Mouse (Mus musculus) gastrocnemius, postnatal 4 days (tissue): ENCODE measurements around the gene Capzb. TPM values are rescaled to one million over a fixed set of nuclear protein-coding genes. Genes with fewer than 3 reads are reported as not detected.

Experiments
- DNase-seq, 2 experiments: peaks; one replicate each; pipeline ENCODE4 v3.0.0; 2021 to 2022; ENCODE audit warnings: low spot score in 2 of 2, mixed read lengths in 2 of 2
- total RNA-seq, 2 experiments: library from RNA; stranded (reverse); gene quantifications; 2 replicates each; pipeline ENCODE4 v1.2.3; 2021

Capzb gene
- total RNA-seq, 2 experiments from 2014 or later: 445 to 463 TPM

DNA sequence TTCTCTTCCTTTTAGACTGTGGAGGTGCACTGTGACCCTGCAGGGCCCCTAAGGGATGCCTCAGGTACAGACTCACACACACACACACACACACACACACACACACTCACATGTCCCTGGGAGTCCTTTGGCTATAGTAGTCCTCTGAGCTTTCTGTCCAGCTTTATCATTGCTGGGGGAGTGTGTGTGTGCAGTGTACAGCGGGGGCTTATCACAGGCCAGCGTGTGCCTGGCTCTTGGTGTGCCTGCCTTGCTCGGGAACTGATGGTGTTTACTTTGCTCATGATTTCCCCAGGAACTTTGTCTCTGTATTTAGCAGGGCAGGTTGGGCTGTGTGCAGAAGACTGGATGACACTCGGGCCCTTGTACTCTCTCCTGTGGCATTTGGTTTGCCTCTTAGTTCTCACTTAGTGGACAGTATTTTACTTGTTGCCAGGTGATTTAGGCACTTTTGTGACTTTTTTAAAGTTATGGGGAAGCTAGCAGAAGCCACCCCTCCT is 41.1 kb downstream of the Capzb start:
- DNase-seq: no peak

DNA sequence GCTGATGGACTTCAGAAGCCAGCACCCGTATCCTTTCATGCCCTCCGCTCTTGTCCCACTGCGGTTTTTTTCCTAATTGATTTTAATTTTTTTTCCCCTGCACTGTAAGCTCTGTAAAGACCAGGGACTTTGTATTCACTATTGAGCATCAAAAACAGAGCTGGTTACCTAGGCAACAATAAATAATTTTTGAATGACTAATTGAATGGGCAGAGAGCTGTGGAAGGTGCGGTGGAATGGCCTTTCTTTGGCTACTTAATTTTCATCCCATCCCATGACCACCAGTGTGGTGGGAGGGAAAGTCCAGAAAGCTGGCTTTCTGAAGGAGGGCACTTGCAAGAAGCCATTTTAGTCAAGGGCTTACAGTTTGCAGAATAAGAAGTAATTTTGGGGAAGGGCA is 41.6 kb downstream of the Capzb start:
- no peak for DNase-seq

GRCm38 (mm10) chr4:139235556-139235955 is 42.9 kb downstream of the Capzb start:
- no peak for DNase-seq

- DNase-seq: no peak
These were observed 45.9 kb downstream of the Capzb start for GRCm38 (mm10) chr4:139238612-139239011.

DNA sequence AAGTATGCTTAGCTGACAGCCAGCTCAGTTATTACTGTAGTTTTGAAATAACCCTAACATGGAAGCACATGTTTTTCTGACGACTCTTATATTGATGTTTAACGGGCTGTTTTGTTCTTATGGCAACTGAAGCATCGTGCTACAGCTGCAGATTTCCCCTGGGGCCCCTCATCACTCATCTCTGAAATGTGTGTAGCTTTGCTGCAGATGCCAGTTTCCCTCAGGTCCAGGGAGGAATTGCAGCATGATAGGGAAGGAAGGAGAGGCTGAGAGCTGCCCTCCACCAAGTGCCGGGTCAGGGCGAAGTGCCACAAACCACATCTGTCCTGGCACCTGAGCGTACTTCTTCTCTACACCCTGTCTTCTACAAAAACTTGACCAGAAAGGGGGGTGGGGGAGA is 47.6 kb downstream of the Capzb start:
- DNase-seq: no peak

DNA sequence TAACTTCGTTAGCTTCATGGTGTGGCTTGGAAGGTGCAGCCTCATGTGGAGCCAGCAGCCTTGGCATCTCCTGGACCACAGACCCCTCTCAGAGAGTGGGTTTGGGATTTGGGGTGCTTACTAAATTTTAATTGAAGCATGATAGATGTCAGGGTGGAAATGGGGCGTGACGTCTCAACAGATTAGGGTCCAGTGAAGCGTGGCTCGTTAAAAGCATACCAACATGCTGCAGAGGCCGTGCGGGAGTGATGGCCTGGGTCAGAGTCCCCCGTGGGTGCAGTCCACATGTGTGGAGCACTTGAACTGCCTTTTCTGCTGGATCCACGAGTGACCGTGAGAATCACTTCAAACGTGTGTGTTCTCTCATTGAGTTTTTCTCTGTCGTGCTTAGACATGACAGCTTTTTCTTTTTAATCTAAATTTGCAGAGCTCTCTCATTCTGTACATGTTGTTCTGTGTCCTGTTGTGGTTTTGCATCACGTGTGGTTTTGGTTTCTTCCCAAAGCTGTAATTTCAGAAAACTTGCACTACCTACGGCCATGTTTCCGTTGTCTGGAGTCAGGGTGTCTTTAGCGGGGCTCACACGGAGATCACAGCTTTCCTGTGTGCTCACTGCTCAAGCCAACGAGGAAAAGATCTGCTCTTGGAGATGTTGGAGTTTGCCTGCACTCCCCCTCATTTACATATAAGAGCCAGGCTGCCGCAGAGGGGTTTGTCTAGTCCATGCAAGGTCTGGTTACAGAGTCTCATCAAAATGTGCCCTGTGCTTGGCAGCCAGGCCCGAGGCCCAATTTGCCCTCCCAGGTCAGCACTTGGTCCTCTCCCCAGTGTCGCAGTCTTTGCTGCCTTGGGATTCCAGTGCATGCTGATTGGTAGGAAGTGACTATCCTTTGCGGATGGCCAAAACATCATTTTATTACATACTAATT is 49.2 kb downstream of the Capzb start:
- no peak for DNase-seq

- DNase-seq: no peak
These were observed 49.9 kb downstream of the Capzb start for GRCm38 (mm10) chr4:139242607-139242955.

- DNase-seq: no peak
These were observed 51.5 kb downstream of the Capzb start for GRCm38 (mm10) chr4:139244176-139244575.

GRCm38 (mm10) chr4:139244766-139245165 is 52.1 kb downstream of the Capzb start:
- DNase-seq: no peak

DNA sequence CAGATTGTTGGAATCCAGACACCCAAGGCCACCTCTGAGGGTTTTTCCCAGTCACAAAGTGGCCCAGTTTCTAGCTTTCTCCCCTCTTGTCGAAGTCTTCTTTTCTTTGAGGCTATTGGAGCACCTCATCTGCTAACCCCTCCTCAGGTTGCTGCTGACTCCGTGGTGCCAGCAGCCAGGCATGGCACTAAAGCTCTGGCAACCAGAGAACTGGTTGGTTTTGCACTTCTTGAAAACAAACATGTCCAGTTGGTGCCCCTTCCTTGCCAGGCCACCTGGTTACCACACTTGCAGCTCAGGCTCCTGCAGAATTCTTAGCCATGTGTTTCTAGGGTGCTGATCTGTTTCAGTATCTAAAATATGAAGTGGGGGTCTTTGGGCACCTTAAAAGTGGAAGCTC is 52.8 kb downstream of the Capzb start:
- no peak for DNase-seq

- no peak for DNase-seq
These were observed 53.6 kb downstream of the Capzb start for GRCm38 (mm10) chr4:139246130-139246877.

DNA sequence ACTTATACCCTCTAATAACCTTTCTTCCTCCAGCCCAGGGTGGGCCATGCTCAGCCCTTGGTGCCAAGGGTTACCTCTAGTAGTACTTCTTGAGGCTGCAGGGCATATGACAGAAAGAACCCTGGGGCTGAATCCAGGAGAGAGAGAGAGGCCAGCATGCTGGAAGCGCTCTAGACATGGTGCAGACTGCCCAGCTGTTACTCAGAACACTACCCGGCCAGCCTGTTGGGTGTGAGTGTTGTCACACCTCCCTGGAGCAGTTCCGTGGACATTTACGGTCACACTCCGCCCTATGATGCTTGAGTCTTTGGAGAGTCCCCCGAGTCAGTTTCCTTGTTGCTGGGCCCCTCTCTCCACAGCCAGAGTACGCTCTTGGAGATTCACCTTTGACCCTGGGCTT is 55.3 kb downstream of the Capzb start:
- no peak for DNase-seq

GRCm38 (mm10) chr4:139248736-139249135 is 56.0 kb downstream of the Capzb start:
- DNase-seq: no peak

DNA sequence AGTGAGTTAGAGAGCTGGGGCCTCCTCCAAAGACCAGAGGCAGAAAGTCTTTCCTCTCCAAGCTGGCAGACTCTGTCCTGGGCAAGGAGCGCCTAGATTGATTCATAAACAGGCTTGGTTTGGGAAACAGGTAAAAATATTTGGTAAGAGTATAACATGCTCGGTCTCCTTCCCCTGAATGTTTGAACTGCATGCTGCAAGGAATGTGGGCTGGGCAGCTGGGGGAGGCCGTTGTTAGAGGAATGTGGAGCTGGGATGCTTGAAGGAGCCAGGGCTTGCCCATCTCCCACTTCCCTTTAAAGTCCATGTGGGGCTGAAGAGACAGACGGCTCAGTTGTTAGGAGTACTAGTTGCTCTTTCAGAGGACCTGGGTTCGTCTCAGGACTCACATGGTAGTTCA is 57.3 kb downstream of the Capzb start:
- DNase-seq: no peak

- DNase-seq: no peak
These were observed 58.2 kb downstream of the Capzb start for GRCm38 (mm10) chr4:139250886-139251285.

DNA sequence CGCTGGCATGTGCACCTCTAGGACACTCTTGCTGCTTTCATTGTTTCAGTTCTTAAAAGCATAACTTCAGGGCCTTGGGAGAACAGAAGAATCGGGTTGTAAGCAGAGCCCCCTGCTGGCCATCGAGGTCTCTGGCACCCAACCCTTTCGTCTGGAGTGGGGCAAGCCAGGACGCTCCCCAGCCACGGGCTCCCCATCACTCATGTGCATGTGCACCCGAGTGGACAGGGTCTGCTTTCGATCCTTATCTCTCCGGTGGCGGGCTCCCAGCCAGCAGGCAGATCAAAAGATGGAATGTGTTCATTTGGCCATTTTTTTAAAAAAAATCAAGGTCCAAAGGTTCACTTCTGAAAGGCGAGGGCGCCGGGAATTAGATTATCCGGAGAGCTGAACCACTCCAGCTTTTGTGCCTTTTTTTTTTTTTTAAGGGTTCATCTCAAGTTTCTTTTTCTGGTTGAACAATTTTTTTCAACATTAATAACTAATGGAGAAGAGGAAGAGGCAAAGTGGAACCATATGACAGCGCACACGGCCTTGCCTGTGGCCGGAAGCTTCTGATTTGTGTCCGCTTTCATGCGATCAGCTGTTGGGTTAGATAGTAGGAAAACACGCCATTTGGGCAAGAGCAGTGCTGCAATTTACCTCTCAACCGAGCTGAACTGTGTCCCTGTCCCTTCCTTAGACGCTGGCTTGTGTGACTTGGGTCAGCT is 59.5 kb downstream of the Capzb start:
- DNase-seq: peak; percentile 74 to 79

DNA sequence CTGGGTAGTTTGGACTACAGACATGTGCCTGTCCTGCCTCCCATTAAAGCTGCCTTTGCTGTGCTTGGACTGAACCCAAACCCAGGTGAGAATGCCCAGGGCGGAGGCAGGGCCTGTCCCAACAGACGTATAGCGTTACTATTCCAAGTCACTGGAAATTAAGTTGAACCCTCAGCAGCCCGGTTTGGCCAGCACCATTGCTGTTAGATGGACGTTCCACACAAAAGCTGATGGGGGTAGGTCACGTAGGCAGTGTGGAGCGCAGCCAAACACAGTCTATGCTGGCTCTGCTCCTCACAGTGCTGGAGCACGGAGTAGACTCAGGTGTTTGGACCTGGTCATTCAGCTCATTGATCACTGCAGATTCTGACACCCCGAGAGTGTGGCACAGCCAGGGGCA is 60.5 kb downstream of the Capzb start:
- DNase-seq: no peak

DNA sequence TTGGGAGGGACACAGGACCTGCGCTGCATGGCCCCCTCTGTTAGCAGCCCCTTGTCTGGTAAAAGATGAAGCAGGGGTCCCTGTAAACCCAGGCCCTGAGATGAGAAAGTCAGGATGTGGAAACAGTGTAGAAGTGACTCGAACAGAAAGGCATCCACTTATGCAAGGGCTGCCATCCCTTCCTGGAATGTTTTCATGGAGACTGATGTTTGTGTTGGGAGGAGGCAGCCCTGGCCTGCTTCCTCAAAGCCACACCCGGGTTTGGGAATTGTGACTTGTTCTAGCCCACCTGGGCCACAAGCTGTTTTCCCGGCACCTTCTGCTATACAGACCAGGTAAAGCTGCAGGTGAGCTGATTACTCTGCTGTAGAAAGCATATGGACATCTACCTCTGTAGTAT is 63.4 kb downstream of the Capzb start:
- no peak for DNase-seq

DNA sequence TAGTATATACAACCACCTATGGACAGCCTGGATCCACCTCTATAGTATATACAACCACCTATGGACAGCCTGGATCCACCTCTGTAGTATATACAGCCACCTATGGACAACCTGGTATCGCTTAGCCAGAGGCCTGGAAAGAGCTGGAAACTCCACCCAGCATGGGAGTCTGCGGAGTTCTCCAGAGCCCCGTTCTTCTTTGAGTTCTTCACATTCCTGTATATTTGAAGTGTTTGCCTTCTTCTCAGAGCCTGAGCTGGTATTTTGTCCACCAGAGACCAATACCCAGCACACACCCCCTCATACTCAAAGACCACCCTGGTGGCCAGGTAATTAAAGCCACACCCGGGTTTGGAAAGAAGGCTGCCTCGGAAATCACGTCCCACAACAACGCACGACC is 64.0 kb downstream of the Capzb start:
- DNase-seq: no peak

DNA sequence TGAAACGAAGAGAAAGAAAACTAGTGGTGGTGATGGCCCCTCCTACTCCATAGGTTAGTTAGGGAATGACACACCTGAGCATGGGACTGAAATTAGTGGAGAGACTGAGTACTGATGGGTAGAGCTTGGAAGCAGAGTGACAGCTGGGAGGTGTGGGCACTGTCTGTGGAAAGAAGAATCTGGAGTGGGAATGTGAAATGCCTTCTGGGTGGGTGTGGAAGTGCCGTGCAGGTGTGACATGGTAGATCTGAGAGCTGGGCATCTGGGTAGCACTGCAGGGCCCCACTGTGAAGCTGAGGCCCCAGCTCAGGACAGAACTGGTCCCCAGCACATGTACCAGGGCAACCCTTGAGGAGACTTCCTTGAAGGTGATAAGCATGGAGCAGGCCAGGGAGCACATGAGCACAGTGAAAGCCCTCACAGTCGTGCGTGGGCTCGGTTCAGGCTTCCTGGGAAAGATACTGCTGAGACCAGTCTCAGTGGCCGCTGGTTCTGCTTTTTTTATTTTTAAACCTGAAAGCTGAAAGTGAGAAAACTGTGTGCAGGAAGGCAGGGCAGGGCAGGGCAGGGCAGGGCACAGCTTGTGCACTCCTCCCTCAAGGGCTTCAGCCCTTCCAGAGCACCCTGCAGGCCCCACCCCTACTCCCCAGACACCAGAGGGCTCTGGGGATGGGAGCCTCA is 66.1 kb downstream of the Capzb start:
- DNase-seq: no peak

DNA sequence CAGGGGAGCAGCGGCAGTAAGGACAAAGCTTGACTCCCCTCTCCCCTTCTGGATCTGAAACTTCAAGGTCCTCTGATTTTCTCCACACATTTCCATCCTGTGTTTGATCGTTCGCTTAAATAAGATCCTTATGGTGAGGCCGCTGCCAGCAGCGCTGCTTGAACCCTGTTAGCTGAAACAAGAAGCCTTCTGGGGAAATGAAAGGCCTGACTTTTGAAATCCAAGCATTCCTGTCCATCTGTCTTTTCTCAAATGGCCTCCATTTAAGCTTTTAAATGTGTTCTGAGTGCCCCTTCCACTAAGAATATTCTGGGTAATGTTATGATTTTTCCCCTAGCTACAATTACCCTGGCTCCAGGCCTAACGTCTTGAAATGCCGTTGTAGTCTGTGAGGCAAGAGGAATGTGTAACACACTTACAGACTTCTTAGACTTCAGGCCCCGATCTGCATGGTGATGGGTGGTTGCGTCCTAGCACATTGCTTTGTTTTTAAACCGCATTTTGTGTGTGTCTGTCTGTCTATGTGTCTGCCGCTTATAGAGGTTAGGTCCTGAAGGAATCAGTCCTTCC is 66.7 kb downstream of the Capzb start:
- no peak for DNase-seq
